Mouse (Mus musculus): ENCODE measurements around the gene Adamts15. TPM values are rescaled to one million over a fixed set of nuclear protein-coding genes. Genes with fewer than 3 reads are reported as not detected.

Gene Adamts15
- polyA plus RNA-seq, 1 experiment from 2014 or later: 2.6 TPM

- no peaks in the 10 kb centered on the region for H3K4me1 ChIP-seq (ENCODE audit: control insufficient read depth, insufficient read depth, low read length)
- H3K4me3 ChIP-seq (ENCODE audit: low read depth, low read length): no peak overlapping the region
- H3K36me3 ChIP-seq (ENCODE audit: control insufficient read depth, insufficient read depth, low read length): no peaks in the 10 kb centered on the region
- no peak overlapping the region for H3K9ac ChIP-seq (replicated peaks; ENCODE audit: low read depth, low read length)
- 32% methylated on average over 9 of the region's 9 CpGs for WGBS
- peak; percentile 82 for ATAC-seq (ENCODE audit: low read depth)
- no peaks in the 10 kb centered on the region for H3K9me3 ChIP-seq (ENCODE audit: control insufficient read depth, low read length)
- H3K4me2 ChIP-seq (ENCODE audit: low read depth, low read length): peak overlapping the region; percentile 4; the same call in 1 of the 2 replicates
- H3K27ac ChIP-seq (ENCODE audit: low read depth, low read length): no peak overlapping the region
- peaks cover 7% of the 10 kb centered on the region for H3K27me3 ChIP-seq (ENCODE audit: control insufficient read depth, insufficient read depth, low read length)
Measured at GRCm38 (mm10) chr9:30936674-30937438, 14.6 kb upstream of the Adamts15 start.

GRCm38 (mm10) chr9:30934827-30935226 is 12.6 kb upstream of the Adamts15 start:
- 61% methylated on average over 6 of the region's 6 CpGs for WGBS
- no peaks in the 10 kb centered on the region for H3K27me3 ChIP-seq (ENCODE audit: control insufficient read depth, insufficient read depth, low read length)
- H3K27ac ChIP-seq (ENCODE audit: low read depth, low read length): no peak overlapping the region
- H3K9ac ChIP-seq (replicated peaks; ENCODE audit: low read depth, low read length): no peak overlapping the region
- no peaks in the 10 kb centered on the region for H3K4me1 ChIP-seq (ENCODE audit: control insufficient read depth, insufficient read depth, low read length)
- no peaks in the 10 kb centered on the region for H3K9me3 ChIP-seq (ENCODE audit: control insufficient read depth, low read length)
- no peak for ATAC-seq (ENCODE audit: low read depth)
- H3K4me3 ChIP-seq (ENCODE audit: low read depth, low read length): no peak overlapping the region
- no peaks in the 10 kb centered on the region for H3K36me3 ChIP-seq (ENCODE audit: control insufficient read depth, insufficient read depth, low read length)
- H3K4me2 ChIP-seq (ENCODE audit: low read depth, low read length): no peak overlapping the region

GRCm38 (mm10) chr9:30932346-30932745 is 10.1 kb upstream of the Adamts15 start:
- H3K9me3 ChIP-seq (ENCODE audit: control insufficient read depth, low read length): no peaks in the 10 kb centered on the region
- H3K9ac ChIP-seq (replicated peaks; ENCODE audit: low read depth, low read length): no peak overlapping the region
- H3K4me3 ChIP-seq (ENCODE audit: low read depth, low read length): no peak overlapping the region
- no peaks in the 10 kb centered on the region for H3K36me3 ChIP-seq (ENCODE audit: control insufficient read depth, insufficient read depth, low read length)
- no peaks in the 10 kb centered on the region for H3K4me1 ChIP-seq (ENCODE audit: control insufficient read depth, insufficient read depth, low read length)
- WGBS: 67% methylated on average over 4 of the region's 4 CpGs
- H3K27me3 ChIP-seq (ENCODE audit: control insufficient read depth, insufficient read depth, low read length): no peaks in the 10 kb centered on the region
- no peak for ATAC-seq (ENCODE audit: low read depth)
- H3K4me2 ChIP-seq (ENCODE audit: low read depth, low read length): no peak overlapping the region
- H3K27ac ChIP-seq (ENCODE audit: low read depth, low read length): no peak overlapping the region

GRCm38 (mm10) chr9:30928759-30929158 is 6.5 kb upstream of the Adamts15 start:
- Histone ChIP-seq H3K27ac (ENCODE audit: low read depth, low read length) (no peak overlapping the region), H3K4me3 (ENCODE audit: low read depth, low read length) (no peak overlapping the region), H3K36me3 (ENCODE audit: control insufficient read depth, insufficient read depth, low read length) (no peaks in the 10 kb centered on the region), H3K9ac (replicated peaks; ENCODE audit: low read depth, low read length) (no peak overlapping the region), H3K27me3 (ENCODE audit: control insufficient read depth, insufficient read depth, low read length) (no peaks in the 10 kb centered on the region), H3K4me2 (ENCODE audit: low read depth, low read length) (no peak overlapping the region), H3K9me3 (ENCODE audit: control insufficient read depth, low read length) (no peaks in the 10 kb centered on the region), H3K4me1 (ENCODE audit: control insufficient read depth, insufficient read depth, low read length) (no peaks in the 10 kb centered on the region)
- 91% methylated on average over 2 of the region's 2 CpGs for WGBS
- ATAC-seq (ENCODE audit: low read depth): no peak

- Histone ChIP-seq H3K36me3 (ENCODE audit: control insufficient read depth, insufficient read depth, low read length) (no peaks in the 10 kb centered on the region), H3K27me3 (ENCODE audit: control insufficient read depth, insufficient read depth, low read length) (peaks cover 12% of the 10 kb centered on the region), H3K4me3 (ENCODE audit: low read depth, low read length) (peak overlapping the region; percentile 38), H3K4me1 (ENCODE audit: control insufficient read depth, insufficient read depth, low read length) (peaks cover 6% of the 10 kb centered on the region; the same call in 1 of the 2 replicates), H3K9ac (replicated peaks; ENCODE audit: low read depth, low read length) (peak overlapping the region; percentile 51), H3K27ac (ENCODE audit: low read depth, low read length) (no peak overlapping the region), H3K9me3 (ENCODE audit: control insufficient read depth, low read length) (no peaks in the 10 kb centered on the region), H3K4me2 (ENCODE audit: low read depth, low read length) (peak overlapping the region; percentile 97)
- 4% methylated on average over 56 of the region's 56 CpGs for WGBS
- ATAC-seq (ENCODE audit: low read depth): peak; percentile 56; the same call in 1 of the 2 replicates
Measured at GRCm38 (mm10) chr9:30921261-30922103, 770 bp downstream of the Adamts15 start.

- H3K4me3 ChIP-seq (ENCODE audit: low read depth, low read length): peak overlapping the region; percentile 38
- no peak overlapping the region for H3K27ac ChIP-seq (ENCODE audit: low read depth, low read length)
- no peak for ATAC-seq (ENCODE audit: low read depth)
- H3K36me3 ChIP-seq (ENCODE audit: control insufficient read depth, insufficient read depth, low read length): no peaks in the 10 kb centered on the region
- H3K9me3 ChIP-seq (ENCODE audit: control insufficient read depth, low read length): no peaks in the 10 kb centered on the region
- 30% methylated on average over 6 of the region's 6 CpGs for WGBS
- H3K9ac ChIP-seq (replicated peaks; ENCODE audit: low read depth, low read length): no peak overlapping the region
- H3K27me3 ChIP-seq (ENCODE audit: control insufficient read depth, insufficient read depth, low read length): peaks cover 12% of the 10 kb centered on the region
- peak overlapping the region; percentile 97; the same call in 1 of the 2 replicates for H3K4me2 ChIP-seq (ENCODE audit: low read depth, low read length)
- H3K4me1 ChIP-seq (ENCODE audit: control insufficient read depth, insufficient read depth, low read length): peaks cover 6% of the 10 kb centered on the region; the same call in 1 of the 2 replicates
Measured at GRCm38 (mm10) chr9:30920736-30921135, 1.5 kb downstream of the Adamts15 start.

GRCm38 (mm10) chr9:30919686-30920085 is 2.6 kb downstream of the Adamts15 start:
- H3K27ac ChIP-seq (ENCODE audit: low read depth, low read length): no peak overlapping the region
- ATAC-seq (ENCODE audit: low read depth): no peak
- H3K4me1 ChIP-seq (ENCODE audit: control insufficient read depth, insufficient read depth, low read length): peaks cover 6% of the 10 kb centered on the region; the same call in 1 of the 2 replicates
- H3K9me3 ChIP-seq (ENCODE audit: control insufficient read depth, low read length): no peaks in the 10 kb centered on the region
- H3K27me3 ChIP-seq (ENCODE audit: control insufficient read depth, insufficient read depth, low read length): peaks cover 12% of the 10 kb centered on the region
- WGBS: 90% methylated on average over 9 of the region's 9 CpGs
- H3K9ac ChIP-seq (replicated peaks; ENCODE audit: low read depth, low read length): no peak overlapping the region
- no peaks in the 10 kb centered on the region for H3K36me3 ChIP-seq (ENCODE audit: control insufficient read depth, insufficient read depth, low read length)
- no peak overlapping the region for H3K4me3 ChIP-seq (ENCODE audit: low read depth, low read length)
- peak overlapping the region; percentile 14; the same call in 1 of the 2 replicates for H3K4me2 ChIP-seq (ENCODE audit: low read depth, low read length)

- peaks cover 6% of the 10 kb centered on the region; the same call in 1 of the 2 replicates for H3K4me1 ChIP-seq (ENCODE audit: control insufficient read depth, insufficient read depth, low read length)
- no peak overlapping the region for H3K9ac ChIP-seq (replicated peaks; ENCODE audit: low read depth, low read length)
- H3K9me3 ChIP-seq (ENCODE audit: control insufficient read depth, low read length): no peaks in the 10 kb centered on the region
- peaks cover 12% of the 10 kb centered on the region for H3K27me3 ChIP-seq (ENCODE audit: control insufficient read depth, insufficient read depth, low read length)
- no peak overlapping the region for H3K4me3 ChIP-seq (ENCODE audit: low read depth, low read length)
- H3K27ac ChIP-seq (ENCODE audit: low read depth, low read length): no peak overlapping the region
- 52% methylated on average over 12 of the region's 12 CpGs for WGBS
- no peaks in the 10 kb centered on the region for H3K36me3 ChIP-seq (ENCODE audit: control insufficient read depth, insufficient read depth, low read length)
- no peak for ATAC-seq (ENCODE audit: low read depth)
- H3K4me2 ChIP-seq (ENCODE audit: low read depth, low read length): peak overlapping the region; percentile 14; the same call in 1 of the 2 replicates
Measured at GRCm38 (mm10) chr9:30918466-30919356, 3.5 kb downstream of the Adamts15 start.
